Mouse (Mus musculus): ENCODE measurements at regions not wholly inside any gene's neighbourhood (a gene's known extent, or its start where the extent isn't known, plus 50 kb on each side); places are given as distances from the start of the nearest gene placed in this dataset.

GRCm38 (mm10) chr17:68916531-68916930 lies 90.1 kb downstream of the Tmem200c start:
- DNase-seq: peak; percentile 55

GRCm38 (mm10) chr17:68918228-68918627 lies 91.8 kb downstream of the Tmem200c start:
- peak; percentile 18 for DNase-seq

GRCm38 (mm10) chr17:68923271-68923670 lies 96.8 kb downstream of the Tmem200c start:
- DNase-seq: peak; percentile 48

- DNase-seq: no peak
Observed at GRCm38 (mm10) chr17:68927418-68927817, 101.0 kb downstream of the Tmem200c start.

GRCm38 (mm10) chr17:68928691-68929090 lies 102.3 kb downstream of the Tmem200c start:
- no peak for DNase-seq

GRCm38 (mm10) chr17:68933265-68933664 lies 106.8 kb downstream of the Tmem200c start:
- DNase-seq: peak; percentile 40

GRCm38 (mm10) chr17:68934066-68934465 lies 107.6 kb downstream of the Tmem200c start:
- peak; percentile 59 for DNase-seq

GRCm38 (mm10) chr17:68936016-68936415 lies 109.6 kb downstream of the Tmem200c start:
- peak; percentile 64 for DNase-seq

GRCm38 (mm10) chr17:68956275-68956674 lies 119.2 kb upstream of the Epb41l3 start:
- peak; percentile 64 for DNase-seq

GRCm38 (mm10) chr17:68961160-68961559 lies 114.3 kb upstream of the Epb41l3 start:
- DNase-seq: no peak

GRCm38 (mm10) chr17:68975606-68976005 lies 99.9 kb upstream of the Epb41l3 start:
- DNase-seq: peak; percentile 73

- peak; percentile 55 for DNase-seq
Observed at GRCm38 (mm10) chr17:68978151-68978550, 97.3 kb upstream of the Epb41l3 start.

- DNase-seq: peak; percentile 57
Observed at GRCm38 (mm10) chr17:68981120-68981519, 94.4 kb upstream of the Epb41l3 start.

- DNase-seq: peak; percentile 74
Observed at GRCm38 (mm10) chr17:68982094-68982493, 93.4 kb upstream of the Epb41l3 start.

GRCm38 (mm10) chr17:68999913-69000312 lies 75.6 kb upstream of the Epb41l3 start:
- DNase-seq: peak; percentile 77

- DNase-seq: no peak
Observed at GRCm38 (mm10) chr17:69004051-69004450, 71.4 kb upstream of the Epb41l3 start.

GRCm38 (mm10) chr17:69006272-69006671 lies 69.2 kb upstream of the Epb41l3 start:
- no peak for DNase-seq
